Mouse (Mus musculus) MEL (cell line): ENCODE data around the gene Olfr1391. TPM values are rescaled to one million over a fixed set of nuclear protein-coding genes. Genes with fewer than 3 reads are reported as not detected.

Experiments used
- DNase-seq: peaks from one replicate; pipeline ENCODE4 v3.0.0; 2011; ENCODE audit warnings: low read depth, low spot score
- H3K27ac ChIP-seq: 2 replicates; pipeline ENCODE4 v1.5.1; 2012; ENCODE audit warnings: low read depth, mild to moderate bottlenecking, control low read depth, low read length, moderate library complexity; ENCODE audit not compliant: control insufficient read depth
- H3K27me3 ChIP-seq, 2 experiments: fragments of 150-350 bp in 1 of 2; sonication (generic) in 1 of 2; 2 replicates each; pipeline ENCODE4 v1.6.1; 2012; ENCODE audit warnings: low read length in 2 of 2, mild to moderate bottlenecking in 2 of 2, improper control_type of control experiment in 1 of 2, moderate library complexity in 1 of 2; ENCODE audit not compliant: insufficient read depth in 2 of 2, control insufficient read depth in 1 of 2
- H3K36me3 ChIP-seq, 2 experiments: 2 replicates each; pipeline ENCODE4 v1.6.1; 2012 to 2014; ENCODE audit warnings: low read length in 2 of 2, improper control_type of control experiment in 1 of 2, inconsistent platforms in 1 of 2, mild to moderate bottlenecking in 1 of 2; ENCODE audit not compliant: insufficient read depth in 2 of 2, control insufficient read depth in 1 of 2
- H3K4me1 ChIP-seq, 2 experiments: fragments of 150-350 bp in 1 of 2; sonication (generic) in 1 of 2; 2 replicates each; pipeline ENCODE4 v1.6.1; 2012; ENCODE audit warnings: low read length in 2 of 2, improper control_type of control experiment in 1 of 2, mild to moderate bottlenecking in 1 of 2; ENCODE audit not compliant: insufficient read depth in 2 of 2, control insufficient read depth in 1 of 2
- H3K4me3 ChIP-seq, 2 experiments: fragments of 150-350 bp in 1 of 2; sonication (generic) in 1 of 2; 2 replicates each; pipeline ENCODE4 v1.5.1; 2012; ENCODE audit warnings: low read depth in 2 of 2, low read length in 2 of 2, mild to moderate bottlenecking in 2 of 2, moderate library complexity in 2 of 2, control low read depth in 1 of 2, improper control_type of control experiment in 1 of 2; ENCODE audit not compliant: control insufficient read depth in 1 of 2, insufficient read depth in 1 of 2
- H3K79me2 ChIP-seq: 2 replicates; pipeline ENCODE4 v1.6.1; 2012; ENCODE audit warnings: mild to moderate bottlenecking, low read length, moderate library complexity; ENCODE audit not compliant: control insufficient read depth, poor library complexity, insufficient read depth
- H3K9ac ChIP-seq: 2 replicates; pipeline ENCODE4 v1.6.1; 2012; ENCODE audit warnings: low read depth, mild to moderate bottlenecking, control low read depth, low read length, moderate library complexity; ENCODE audit not compliant: control insufficient read depth, poor library complexity, severe bottlenecking
- H3K9me3 ChIP-seq: fragments of 150-350 bp; sonication (generic); replicated peaks from 2 replicates; pipeline ENCODE4 v1.6.1; 2012; ENCODE audit warnings: mild to moderate bottlenecking, low read length, improper control_type of control experiment, moderate library complexity; ENCODE audit not compliant: insufficient read depth
- BHLHE40 ChIP-seq: IDR thresholded peaks from 2 replicates; pipeline ENCODE4 v1.6.1; 2012; ENCODE audit warnings: low read depth, mild to moderate bottlenecking, inconsistent platforms, low read length, improper control_type of control experiment, borderline replicate concordance
- CHD2 ChIP-seq: IDR thresholded peaks from 2 replicates; pipeline ENCODE4 v1.6.1; 2011; ENCODE audit warnings: low read length, improper control_type of control experiment
- E2F4 ChIP-seq: IDR thresholded peaks from 2 replicates; pipeline ENCODE4 v1.6.1; 2011; ENCODE audit warnings: low read depth, low read length, improper control_type of control experiment, borderline replicate concordance
- GABPA ChIP-seq: IDR thresholded peaks from 2 replicates; pipeline ENCODE4 v1.6.1; 2012; ENCODE audit warnings: low read depth, mild to moderate bottlenecking, inconsistent platforms, low read length, improper control_type of control experiment, moderate library complexity
- MAX ChIP-seq: IDR thresholded peaks from 2 replicates; pipeline ENCODE4 v1.6.1; 2011; ENCODE audit warnings: low read length, improper control_type of control experiment
- MEF2A ChIP-seq: IDR thresholded peaks from 2 replicates; pipeline ENCODE4 v1.6.1; 2014; ENCODE audit warnings: low read depth, mild to moderate bottlenecking, inconsistent platforms, low read length, improper control_type of control experiment; ENCODE audit not compliant: poor library complexity, insufficient replicate concordance, severe bottlenecking; ENCODE audit errors: extremely low read depth
- MYB ChIP-seq: IDR thresholded peaks from 2 replicates; pipeline ENCODE4 v1.6.1; 2011; ENCODE audit warnings: mild to moderate bottlenecking, low read depth, low read length, improper control_type of control experiment
- MYC ChIP-seq: IDR thresholded peaks from 2 replicates; pipeline ENCODE4 v1.6.1; 2011; ENCODE audit warnings: low read depth, mild to moderate bottlenecking, low read length, improper control_type of control experiment, moderate library complexity
- NRF1 ChIP-seq: IDR thresholded peaks from 2 replicates; pipeline ENCODE4 v1.6.1; 2014; ENCODE audit warnings: low read depth, mild to moderate bottlenecking, inconsistent platforms, low read length, improper control_type of control experiment, moderate library complexity; ENCODE audit not compliant: poor library complexity, insufficient read depth, severe bottlenecking
- POLR2AphosphoS2 ChIP-seq: IDR thresholded peaks from 2 replicates; pipeline ENCODE4 v1.6.1; 2011; ENCODE audit warnings: low read length, improper control_type of control experiment
- RAD21 ChIP-seq: IDR thresholded peaks from 2 replicates; pipeline ENCODE4 v1.6.1; 2011; ENCODE audit warnings: mild to moderate bottlenecking, low read depth, low read length, improper control_type of control experiment
- RCOR1 ChIP-seq: IDR thresholded peaks from 2 replicates; pipeline ENCODE4 v1.6.1; 2012; ENCODE audit warnings: low read depth, mild to moderate bottlenecking, inconsistent platforms, low read length, improper control_type of control experiment
- SIN3A ChIP-seq: IDR thresholded peaks from 2 replicates; pipeline ENCODE4 v1.6.1; 2012; ENCODE audit warnings: low read length, improper control_type of control experiment, inconsistent platforms
- SMC3 ChIP-seq: IDR thresholded peaks from 2 replicates; pipeline ENCODE4 v1.6.1; 2011; ENCODE audit warnings: low read depth, low read length, improper control_type of control experiment
- TAL1 ChIP-seq: IDR thresholded peaks from 2 replicates; pipeline ENCODE4 v1.6.1; 2012; ENCODE audit warnings: mild to moderate bottlenecking, inconsistent platforms, low read length, moderate library complexity, mixed read lengths
- USF1 ChIP-seq: IDR thresholded peaks from 2 replicates; pipeline ENCODE4 v1.6.1; 2014; ENCODE audit warnings: low read depth, mild to moderate bottlenecking, inconsistent platforms, low read length, improper control_type of control experiment, moderate library complexity
- USF2 ChIP-seq, 2 experiments: IDR thresholded peaks; 2 replicates each; pipeline ENCODE4 v1.6.1; 2011 to 2012; ENCODE audit warnings: improper control_type of control experiment in 2 of 2, low read length in 2 of 2, borderline replicate concordance in 1 of 2, inconsistent platforms in 1 of 2, low read depth in 1 of 2, mild to moderate bottlenecking in 1 of 2; ENCODE audit not compliant: insufficient read depth in 1 of 2
- ZKSCAN1 ChIP-seq: IDR thresholded peaks from 2 replicates; pipeline ENCODE4 v1.6.1; 2012; ENCODE audit warnings: low read depth, mild to moderate bottlenecking, inconsistent platforms, low read length, improper control_type of control experiment, moderate library complexity
- polyA plus RNA-seq, 2 experiments: library from polyadenylated mRNA; stranded (reverse) in 1 of 2; unstranded in 1 of 2; fragments of >175 nt in 1 of 2; fragments of >200 nt in 1 of 2; gene quantifications; 2 replicates each; pipeline versions ENCODE4 v1.2.1 to v1.2.4; 2012; ENCODE audit warnings: low replicate concordance in 2 of 2, low read depth in 1 of 2; ENCODE audit not compliant: insufficient read length in 2 of 2, insufficient read depth in 1 of 2, missing spikeins in 1 of 2
- total RNA-seq: library from RNA; depleted of rRNA; stranded (reverse); fragments of 300-350 nt; gene quantifications from 2 replicates; pipeline ENCODE4 v1.2.3, GENCODE M21; 2012

Gene Olfr1391
- total and polyA plus RNA-seq, 3 experiments, result not detected

DNA sequence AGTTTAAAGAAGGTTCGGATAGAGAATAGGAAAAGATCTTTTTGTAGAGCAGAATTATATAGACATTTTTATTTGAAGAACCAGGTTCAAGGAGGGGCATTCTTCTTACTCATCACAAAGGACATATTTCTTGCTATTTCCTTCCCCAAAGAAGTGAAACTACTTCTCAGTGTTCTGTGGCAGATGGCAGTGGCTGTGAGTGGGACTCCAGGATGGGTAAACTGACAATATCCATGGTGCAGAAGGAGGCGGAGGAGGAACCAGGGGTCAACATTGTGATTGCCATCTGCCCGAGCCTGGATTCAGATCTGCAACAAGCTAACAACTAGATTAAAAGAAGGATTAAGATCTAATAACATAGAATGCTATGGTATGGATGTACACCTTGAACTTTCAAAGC, 4.2 kb downstream of the Olfr1391 start:
- no peaks in the 10 kb centered on the region for H3K9me3 ChIP-seq
- TF ChIP-seq TAL1, result no peak
- H3K79me2 ChIP-seq, result no peaks in the 10 kb centered on the region
- no peaks in the 10 kb centered on the region for H3K27me3 ChIP-seq
- no peaks in the 10 kb centered on the region for H3K4me1 ChIP-seq
- no peaks in the 10 kb centered on the region for H3K36me3 ChIP-seq
- no peak overlapping the region for H3K4me3 ChIP-seq
- H3K9ac ChIP-seq, result no peak overlapping the region
- DNase-seq, result no peak
- no peak overlapping the region for H3K27ac ChIP-seq

DNA sequence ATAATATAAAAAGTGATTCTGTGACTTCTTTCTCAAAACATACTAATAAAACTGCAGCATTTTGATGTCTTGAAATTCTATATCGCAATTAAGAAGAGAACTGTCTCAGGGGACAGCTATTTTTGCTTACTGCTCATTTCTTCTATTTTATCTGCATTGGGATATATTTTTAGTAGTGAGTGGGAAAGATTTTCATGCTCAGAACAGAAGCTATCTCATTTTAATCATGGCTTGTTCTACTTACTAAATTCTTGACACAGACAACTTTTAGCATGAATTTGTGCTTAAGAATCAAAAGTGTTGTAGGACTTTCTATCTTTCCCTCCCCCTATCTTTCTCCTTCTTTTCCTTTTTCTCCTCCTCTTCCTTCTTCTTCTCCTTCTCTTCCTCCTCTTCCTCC, 7.1 kb downstream of the Olfr1391 start:
- Histone ChIP-seq H3K79me2 (no peaks in the 10 kb centered on the region), H3K36me3 (no peaks in the 10 kb centered on the region), H3K27me3 (no peaks in the 10 kb centered on the region)
- DNase-seq, result no peak
- TF ChIP-seq ZKSCAN1 (no peak), USF2 (IDR thresholded peaks at IDR 0.05; ENCODE audit: borderline replicate concordance in 1 of 2, insufficient read depth in 1 of 2, low read depth in 1 of 2, low read length in 2 of 2) (no peak), SIN3A (no peak), RAD21 (no peak), SMC3 (no peak), MEF2A (no peak), E2F4 (no peak), MAX (no peak), MYB (no peak), NRF1 (no peak), MYC (no peak), POLR2AphosphoS2 (no peak), CHD2 (no peak), BHLHE40 (no peak), GABPA (no peak), RCOR1 (no peak), TAL1 (no peak), USF1 (no peak)
- TF ChIP-seq, all 39 proteins: peak for 0
- Histone ChIP-seq H3K27ac (no peak overlapping the region), H3K9me3 (no peaks in the 10 kb centered on the region), H3K4me3 (no peak overlapping the region), H3K9ac (no peak overlapping the region), H3K4me1 (no peaks in the 10 kb centered on the region)
